Mouse (Mus musculus) MN1 (cell line): ENCODE data around the gene Elof1.
"Not testable (repeated sequence)": the region's sequence is repeated elsewhere in the genome, so short reads cannot be mapped to it uniquely, and the experiment has no call there.

ENCODE experiments used
- DNase-seq: peaks from one replicate; pipeline ENCODE4 v3.0.0-alpha.2; 2016; ENCODE audit warnings: low spot score

Elof1 gene

DNA sequence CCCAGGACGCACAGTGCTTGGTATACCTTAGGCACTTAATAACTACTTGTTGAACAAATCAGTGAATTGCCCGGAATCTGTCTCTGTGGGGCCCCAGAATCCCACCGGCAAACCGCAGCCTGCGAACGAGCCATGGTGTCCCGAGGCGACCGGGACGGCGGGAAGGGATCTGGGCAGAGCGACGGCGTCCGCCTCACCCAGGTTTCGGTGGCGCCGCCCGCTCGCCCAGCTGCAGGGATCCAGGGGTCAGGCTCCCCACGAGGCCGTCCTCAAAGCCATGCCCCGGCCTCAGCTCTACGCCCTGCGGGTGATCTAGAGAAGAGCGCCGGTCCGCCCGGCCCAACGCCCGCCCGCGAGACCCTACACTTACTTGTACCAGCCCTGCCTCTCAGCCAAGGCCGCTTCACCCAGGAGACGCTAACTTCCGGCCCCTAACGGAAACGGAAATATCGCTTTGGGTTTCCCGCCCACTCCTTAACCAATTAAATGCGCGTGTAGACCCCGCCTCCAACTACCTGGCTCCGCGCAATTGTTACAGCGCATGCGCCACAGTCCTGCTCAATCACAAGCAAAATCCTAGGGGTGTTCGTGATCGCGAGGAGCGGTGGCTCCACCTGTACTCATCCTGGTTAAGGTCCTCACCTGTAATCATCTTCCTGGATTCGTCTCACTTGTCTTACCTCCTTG is at the start of gene Elof1:
Gene Elof1, minus strand, starts transcription at position 433 of the 687 bp plus-strand sequence.
- peak; percentile 89 for DNase-seq

DNA sequence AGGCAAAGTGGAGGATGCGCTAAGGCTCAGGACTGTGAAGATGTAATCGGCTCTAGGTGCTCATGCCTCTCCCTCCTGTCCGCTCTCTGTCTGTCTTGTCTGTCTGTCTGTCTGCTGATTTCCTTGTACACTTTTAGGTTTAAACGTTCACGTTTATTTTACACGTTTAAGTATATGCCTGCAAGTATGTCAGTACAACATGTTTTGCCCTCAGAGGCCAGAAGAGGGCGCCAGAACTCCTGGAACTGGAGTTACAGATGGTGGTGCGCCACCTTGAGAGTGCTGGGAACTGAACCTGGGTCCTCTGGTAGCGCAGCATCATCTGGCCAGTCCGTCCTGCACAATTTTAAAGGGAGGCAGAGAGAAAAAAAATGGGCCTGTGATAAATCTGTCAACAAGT is 49.7 kb upstream of the Elof1 start:
- DNase-seq: no peak

DNA sequence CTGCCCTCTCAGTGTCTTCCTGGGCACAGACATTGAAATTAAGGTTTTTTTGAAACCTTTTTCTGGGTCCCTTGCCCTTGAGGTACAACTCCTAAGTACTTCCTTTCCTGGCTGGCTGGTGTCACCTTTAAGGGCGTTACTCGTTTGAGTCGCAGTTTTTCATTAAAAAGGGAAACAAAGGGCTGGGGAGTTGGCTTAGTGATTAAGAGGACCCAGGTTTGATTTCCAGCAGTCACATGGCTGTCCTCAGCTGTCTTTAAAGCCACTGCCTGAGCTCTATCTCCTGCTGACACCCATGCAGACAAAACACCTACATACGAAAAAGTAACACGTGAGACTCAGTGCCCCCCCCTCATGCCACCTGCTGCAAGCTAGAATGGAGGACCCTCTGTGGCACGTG is 49.0 kb upstream of the Elof1 start:
- no peak for DNase-seq

DNA sequence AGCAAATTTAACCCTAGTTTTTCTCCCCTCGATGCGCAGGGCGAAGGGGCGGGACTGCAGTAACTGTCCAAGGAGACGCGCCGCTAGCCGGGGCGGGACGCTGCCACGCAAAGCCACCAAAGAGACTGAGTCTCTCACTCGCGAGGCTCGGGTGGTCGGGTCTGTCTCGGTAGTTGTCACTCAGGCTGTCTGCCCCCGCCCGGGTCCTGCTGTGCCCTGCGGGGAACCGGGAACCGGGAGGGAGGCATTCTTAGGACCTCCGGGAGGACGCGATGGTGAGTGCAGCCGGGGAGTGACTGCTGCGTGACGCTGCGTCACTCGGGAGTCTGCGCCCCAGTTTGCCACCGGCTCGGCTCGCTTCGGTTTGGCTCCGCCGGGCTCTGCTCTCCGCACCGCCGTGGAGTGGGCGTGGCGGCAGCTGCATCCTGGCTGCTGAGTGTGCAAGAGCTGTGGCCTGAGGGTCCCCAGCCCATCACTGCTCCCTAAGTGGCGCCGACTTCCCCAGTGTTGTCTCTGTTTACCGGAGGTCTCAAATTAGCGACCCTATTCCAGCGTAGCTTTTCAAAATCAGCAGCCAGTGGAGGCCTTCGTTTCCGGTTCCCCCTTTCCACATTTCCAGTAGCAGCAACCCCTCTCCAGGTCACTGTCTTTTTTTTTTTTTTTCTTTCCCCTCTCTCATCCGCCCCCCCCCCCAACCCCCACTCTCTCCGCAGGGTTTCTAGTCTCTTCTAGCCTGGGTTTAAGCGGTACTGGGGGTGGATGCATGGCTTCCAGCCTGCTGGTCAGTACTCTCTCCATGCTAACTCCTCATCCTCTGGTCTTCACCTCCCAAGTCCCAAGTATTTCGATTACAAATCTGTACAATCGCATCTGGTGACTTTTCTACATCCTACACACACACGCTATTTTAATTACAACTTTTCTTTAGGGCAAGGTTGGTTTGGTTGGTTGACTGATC is 48.0 kb upstream of the Elof1 start:
- DNase-seq: peak; percentile 43

DNA sequence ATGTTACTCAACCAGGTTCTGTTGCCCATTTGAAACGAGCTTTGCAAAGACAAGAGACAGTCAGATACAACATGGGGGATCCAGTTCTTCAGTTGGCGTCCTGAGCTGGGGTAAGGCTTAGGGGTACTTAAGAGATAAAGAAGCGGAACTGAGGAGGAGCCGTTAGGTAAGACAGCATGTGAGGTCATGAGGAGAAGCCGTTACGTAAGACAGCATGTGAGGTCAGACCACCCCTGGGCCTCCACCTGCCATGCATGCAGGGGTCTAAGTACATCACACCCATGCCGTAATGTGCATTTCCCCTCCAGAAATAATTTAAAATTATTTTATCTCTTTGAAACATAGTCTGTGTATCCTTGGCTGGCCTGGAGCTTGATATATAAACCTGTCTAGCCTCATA is 45.9 kb upstream of the Elof1 start:
- DNase-seq: no peak

DNA sequence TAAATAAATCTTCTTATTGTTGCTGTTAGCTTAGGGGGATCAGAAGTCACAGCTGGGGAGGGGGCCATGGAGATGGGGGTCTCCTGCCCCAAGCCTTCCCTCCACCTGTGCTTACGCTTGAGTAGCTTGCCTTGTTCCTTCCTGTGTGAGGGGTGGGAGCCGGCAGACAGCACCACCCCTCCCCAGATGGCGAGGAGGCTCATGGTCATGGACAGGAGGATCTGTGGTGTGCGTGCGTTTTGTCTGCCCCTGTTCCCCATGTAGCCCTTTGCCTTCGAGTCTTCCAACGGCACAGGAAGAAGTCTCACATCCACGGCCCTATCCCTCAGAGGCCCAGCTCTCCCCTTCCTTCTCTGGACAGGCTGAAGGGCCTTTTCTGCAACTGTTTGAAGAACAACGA is 45.3 kb upstream of the Elof1 start:
- DNase-seq: no peak

DNA sequence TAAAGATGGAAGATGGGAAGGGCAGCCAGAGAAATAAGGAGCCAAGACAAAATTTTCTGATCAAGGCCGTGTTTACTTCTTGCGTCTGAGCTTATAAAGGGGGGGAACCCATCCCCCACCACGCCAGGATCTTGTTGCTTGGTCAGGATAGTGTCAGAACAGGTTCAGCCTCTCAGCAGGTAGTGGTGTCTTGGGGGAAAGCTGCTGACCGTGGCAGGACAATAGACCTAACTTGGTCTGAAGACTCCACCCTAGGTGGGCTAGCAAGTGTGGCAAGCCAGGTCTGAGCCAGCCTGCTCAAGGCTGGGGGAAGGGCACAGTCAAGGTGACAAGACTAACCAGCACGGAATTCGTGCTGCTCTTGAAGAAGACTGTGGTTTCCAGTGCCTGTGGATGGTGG is 44.3 kb upstream of the Elof1 start:
- DNase-seq: no peak

DNA sequence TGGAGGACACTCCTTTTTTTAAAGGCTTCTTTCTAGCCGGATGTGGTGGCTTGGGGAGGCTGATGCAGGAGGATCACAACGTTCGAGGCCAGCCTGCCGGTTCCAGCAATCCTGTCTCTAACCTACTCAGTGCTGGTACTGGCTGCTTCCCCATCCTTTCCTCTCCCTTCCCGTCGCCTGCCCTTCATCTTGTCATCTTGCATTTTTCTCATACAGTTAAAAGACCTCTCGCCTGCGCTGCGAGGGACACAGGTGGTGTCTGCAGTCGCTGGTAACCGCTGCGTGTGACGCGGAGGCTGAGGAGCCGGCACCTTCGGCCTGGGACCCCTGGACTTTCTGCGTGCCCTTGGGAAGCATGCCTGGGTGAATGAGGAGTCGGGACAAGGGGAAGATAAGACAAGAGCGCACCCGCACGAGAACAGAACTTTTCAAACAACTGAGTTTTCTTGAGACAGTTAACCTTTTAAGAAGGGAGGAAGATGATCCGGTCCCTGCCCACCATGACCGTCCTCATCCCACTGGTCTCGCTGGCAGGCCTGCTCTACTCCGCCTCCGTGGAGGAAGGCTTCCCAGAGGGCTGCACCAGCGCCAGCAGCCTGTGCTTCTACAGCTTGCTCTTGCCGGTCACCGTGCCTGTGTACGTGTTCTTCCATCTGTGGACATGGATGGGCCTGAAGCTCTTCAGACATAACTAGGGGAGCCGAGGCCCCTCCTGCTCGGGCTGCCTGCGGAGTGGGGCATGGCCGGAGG is 40.7 kb upstream of the Elof1 start:
- no peak for DNase-seq

DNA sequence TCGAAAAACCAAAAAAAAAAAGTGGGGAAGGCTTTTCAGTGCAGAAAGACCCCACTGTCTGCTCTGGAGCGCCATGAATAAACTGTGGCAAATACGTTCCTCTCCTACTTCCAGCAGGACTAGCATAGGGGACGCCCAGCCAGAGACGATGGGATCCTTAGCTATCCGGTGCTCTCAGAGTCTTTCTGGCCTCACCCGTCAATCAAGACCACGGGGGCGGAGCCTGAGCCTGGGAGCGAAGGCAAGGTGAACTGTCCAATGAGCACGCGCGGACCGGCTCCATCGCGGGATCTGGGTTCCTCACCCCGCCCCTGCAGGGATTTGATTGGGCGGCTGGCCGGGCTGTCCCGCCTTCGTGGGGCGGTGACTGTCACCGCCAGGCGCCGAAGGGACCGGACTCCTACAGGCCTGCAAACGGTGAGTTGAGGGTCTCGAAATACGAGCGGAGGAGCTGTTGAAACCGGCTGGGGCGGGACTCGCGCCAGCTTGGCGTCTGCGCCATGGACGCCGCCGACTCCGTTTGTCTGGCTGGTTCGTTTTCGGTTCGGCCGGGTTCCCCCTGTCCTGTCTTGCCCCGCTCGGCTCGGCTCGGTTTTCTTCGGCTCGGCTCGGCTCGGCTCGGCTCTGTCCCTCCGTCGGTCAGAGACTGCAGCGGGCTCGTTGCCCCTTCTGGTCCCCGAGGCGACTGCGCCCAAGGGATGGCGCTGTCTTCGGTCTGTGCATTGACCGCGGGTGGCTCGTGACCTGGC is 39.7 kb upstream of the Elof1 start, which contains the start of gene Pigyl:
Gene Pigyl, plus strand, starts transcription at position 350 of the 749 bp plus-strand sequence.
- peak; percentile 95 for DNase-seq

DNA sequence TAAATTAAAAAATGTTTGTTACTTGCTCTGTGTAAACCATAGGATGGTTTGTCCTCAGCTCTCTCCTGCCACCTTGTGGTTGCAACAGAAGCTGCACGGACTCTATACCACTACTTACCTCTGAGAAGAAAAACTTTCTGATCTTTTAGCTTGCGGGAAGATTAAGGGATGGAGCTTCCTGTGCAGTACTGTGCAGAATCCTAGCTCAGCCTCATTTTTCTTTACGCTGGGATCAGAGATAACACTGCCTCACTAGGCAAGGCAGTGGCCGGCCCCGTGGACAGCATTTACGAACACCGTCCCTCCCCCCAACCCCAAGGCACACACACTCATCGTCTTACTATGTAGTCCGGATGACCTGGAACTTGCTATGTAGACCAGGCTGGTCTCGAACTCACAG is 38.6 kb upstream of the Elof1 start:
- peak; percentile 68 for DNase-seq

DNA sequence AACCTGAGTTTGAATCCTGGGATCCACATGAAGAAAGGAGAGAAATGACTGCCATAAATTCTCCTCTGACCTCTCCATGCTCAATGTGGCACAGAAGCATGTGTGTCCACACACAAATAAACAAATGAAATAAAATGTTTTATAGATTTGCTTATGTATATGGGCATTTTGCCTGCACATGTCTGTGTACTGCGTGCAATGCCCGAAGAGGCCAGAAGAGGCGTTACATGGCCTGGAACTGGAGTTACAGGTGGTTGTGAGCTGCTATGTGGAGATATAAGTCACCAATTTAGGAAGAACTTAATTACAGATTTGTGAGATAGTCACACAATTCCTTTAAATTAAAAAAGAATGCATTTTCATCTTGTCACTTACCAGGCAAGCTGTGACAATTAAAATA is 36.8 kb upstream of the Elof1 start:
- DNase-seq: no peak

DNA sequence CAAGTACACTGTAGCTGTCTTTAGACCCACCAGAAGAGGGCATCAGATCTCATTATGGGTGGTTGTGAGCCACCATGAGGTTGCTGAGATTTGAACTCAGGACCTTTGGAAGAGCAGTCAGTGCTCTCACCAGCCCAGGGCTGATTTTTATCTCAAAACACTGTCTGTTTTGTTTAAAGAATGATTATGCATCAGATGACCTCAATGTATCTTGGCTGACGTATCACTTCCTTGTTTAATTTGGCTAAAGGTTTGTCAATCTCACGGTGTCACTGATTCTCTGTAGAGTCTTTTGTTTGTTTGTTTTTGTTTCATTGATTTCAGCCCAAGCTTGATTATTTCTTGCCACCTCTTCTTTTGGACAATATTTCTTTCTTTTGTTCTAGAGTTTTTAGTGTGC is 34.0 kb upstream of the Elof1 start:
- no peak for DNase-seq

DNA sequence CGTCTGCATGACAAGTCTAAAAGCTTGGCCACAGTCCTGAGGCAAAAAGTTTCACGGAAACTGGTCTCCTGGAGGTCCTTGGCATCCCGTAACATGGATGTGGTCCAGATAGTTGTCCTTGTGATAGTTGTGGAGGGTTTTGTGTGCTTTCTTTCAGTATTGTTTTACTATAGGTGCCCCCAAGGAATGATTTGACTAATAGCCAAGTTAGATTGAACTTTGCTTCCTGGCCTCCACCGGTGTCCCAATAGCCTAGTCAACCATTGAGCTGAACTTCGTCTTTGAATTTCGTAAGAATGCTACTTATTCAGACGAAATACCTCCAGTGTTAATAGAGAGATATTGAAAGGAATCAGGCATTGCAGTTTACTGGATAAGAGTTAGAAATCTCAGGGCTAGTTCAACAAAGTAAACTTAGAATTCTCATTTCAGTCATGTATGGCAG is 33.3 kb upstream of the Elof1 start:
- DNase-seq: not testable (repeated sequence)

DNA sequence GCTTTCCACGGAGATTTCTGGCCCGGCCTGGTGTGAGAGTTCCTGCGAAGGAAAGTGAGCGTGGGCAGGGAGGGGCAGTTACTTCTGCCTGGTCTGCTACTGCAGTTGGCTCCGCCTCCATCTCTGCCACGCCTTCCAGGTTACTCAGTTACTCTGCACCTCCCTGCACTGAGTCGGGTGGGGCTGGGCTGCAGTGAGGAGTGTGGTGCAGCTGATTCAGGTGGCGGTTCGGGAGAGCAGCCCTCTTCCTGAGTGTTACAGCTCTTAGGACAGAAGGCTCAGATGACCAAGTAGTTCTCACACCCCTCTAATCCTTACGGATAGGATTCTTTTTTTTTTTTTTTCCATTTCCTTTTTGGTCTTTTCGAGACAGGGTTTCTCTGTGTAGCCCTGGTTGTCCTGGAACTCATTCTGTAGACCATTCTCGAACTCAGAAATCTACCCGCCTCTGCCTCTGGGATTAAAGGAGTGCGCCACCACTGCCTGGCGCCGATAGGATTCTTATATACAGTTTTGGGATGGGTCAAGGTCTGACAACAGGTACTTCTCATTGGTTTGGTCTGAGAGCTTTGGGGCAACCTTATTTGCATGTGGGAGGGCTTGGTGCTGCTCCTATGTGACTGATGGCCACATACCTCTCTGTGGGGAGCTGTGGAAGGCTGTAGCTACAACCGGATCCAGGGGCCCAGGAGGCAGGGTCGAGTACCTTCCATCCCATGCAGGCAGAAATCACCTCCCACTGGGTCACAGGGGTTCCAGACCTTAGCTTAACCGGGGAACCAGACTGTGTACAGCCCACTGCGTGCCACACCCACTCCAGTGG is 32.7 kb upstream of the Elof1 start:
- no peak for DNase-seq

DNA sequence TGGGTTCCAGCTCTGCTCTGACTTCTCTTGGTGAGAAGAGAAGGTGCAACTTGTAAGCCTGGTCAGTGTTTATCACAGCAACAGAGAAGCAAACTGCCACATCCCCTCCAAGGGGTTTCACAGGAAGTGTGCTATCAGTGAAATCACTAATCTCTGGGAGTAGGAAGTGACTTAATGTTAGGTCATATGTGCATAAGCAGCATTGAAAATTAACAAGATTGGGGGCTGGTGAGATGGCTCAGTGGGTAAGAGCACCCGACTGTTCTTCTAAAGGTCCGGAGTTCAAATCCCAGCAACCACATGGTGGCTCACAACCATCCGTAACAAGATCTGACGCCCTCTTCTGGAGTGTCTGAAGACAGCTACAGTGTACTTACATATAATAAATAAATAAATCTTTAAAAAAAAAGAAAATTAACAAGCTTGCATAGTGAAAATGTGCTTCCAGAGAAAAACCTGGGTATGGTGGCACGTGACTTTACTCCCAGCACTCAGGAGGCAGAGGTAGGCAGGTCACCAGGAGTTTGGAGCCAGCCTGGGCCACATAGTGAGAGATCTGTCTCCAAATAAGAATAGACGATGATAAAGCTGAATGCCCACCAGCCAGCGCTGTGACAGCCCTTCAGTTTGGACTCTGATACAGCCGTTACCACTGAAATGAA is 27.5 kb upstream of the Elof1 start:
- no peak for DNase-seq

DNA sequence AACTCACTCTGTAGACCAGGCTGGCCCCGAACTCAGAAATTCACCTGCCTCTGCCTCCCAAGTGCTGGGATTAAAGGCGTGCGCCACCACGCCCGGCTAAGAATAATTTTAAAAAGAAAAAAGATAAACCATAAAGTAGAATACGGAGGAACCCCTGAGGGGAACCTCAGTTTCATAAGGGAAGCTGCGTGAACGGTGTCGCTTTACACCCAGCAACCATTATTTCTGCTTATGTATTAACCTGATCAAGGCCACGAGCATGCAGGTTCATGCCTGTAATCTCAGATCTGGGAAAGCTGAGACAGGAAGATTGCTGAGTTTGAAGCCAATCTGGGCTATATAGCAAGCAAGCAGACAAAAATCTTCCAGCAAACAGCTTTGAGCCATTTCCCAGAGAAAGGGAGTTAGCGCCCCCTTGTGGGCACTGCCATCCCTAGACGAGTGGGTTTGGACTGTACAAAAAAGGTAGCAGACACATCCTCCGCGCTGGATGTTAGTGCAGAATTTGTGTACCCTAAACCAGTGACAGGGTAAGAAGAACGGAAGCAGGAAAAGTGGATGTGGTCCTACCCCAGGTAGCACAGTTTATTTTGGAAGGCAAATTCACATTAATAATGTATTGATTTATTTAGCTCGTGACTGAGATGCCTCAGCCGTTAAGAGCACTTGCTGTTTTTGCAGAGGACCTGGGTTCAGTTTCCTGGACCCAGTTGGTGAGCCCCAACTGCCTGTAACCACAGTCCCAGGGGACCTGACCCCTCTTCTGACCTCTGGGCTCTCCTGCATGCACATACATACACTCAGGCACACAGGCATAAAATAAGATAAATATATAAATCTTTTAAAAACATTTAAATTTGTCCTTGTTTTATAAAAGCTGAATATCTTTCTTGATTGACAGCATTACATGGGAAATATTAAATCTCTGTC is 26.4 kb upstream of the Elof1 start:
- peak; percentile 70 for DNase-seq

DNA sequence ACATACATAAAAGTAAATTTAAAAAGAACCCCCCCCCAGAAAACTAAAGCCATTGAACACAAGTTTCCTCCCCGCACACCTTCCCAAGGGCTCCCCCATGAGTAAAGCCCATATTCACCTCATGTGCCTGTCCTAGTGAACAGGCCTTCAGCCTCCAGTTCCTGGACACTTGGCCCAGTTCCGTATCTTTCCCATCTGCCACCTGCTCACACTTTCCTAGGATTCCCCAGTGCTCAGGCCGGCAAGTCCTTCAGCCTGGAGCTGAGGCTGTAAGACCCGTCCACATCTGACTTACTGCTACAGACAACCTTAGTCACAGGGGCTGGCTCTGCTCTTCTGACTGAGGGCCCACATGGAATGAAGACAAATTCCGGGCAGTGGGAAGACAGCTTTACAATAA is 22.8 kb upstream of the Elof1 start:
- no peak for DNase-seq

DNA sequence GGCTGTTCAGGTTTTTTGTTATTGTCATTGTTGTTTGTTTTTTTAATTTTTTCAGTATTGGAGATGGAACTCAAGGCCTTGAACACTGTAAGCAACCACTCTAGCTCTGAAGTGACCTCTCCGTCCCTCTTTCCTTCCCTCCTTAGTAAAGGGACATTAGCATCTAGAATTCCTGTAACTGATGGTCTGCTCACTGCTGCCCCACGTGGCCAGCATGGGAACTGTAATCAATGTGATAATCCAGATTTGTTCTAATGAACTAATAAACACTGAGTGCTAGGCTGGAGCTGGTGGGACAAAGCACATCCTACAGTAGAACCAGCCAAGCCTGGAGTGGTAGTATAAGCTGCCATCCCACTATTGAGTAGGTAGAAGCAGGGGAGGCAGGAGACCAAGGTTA is 21.5 kb upstream of the Elof1 start:
- DNase-seq: no peak
